Mouse (Mus musculus) erythroid progenitor cell, adult 5-6 weeks (primary cell): ENCODE data around the gene Prr5l. TPM values are rescaled to one million over a fixed set of nuclear protein-coding genes. Genes with fewer than 3 reads are reported as not detected.
"Not testable (repeated sequence)": the region's sequence is repeated elsewhere in the genome, so short reads cannot be mapped to it uniquely, and the experiment has no call there.

Experiments used
- ATAC-seq: replicated peaks from 2 replicates; pipeline ENCODE4 v1.8.0; 2016; ENCODE audit warnings: moderate number of reproducible peaks, mild to moderate bottlenecking, moderate TSS enrichment, inconsistent platforms; ENCODE audit not compliant: poor library complexity, low FRiP score, severe bottlenecking
- total RNA-seq, 2 experiments: library from RNA; stranded (forward) in 1 of 2; stranded (reverse) in 1 of 2; fragments of 150-400 nt in 1 of 2; fragments of 186-747, 209-891 nt in 1 of 2; gene quantifications; 2 replicates each; pipeline versions ENCODE4 v1.2.3 to v1.2.4; 2015 to 2017; ENCODE audit warnings: low replicate concordance in 2 of 2

Gene Prr5l
- total RNA-seq, 2 experiments from 2014 or later = not detected

DNA sequence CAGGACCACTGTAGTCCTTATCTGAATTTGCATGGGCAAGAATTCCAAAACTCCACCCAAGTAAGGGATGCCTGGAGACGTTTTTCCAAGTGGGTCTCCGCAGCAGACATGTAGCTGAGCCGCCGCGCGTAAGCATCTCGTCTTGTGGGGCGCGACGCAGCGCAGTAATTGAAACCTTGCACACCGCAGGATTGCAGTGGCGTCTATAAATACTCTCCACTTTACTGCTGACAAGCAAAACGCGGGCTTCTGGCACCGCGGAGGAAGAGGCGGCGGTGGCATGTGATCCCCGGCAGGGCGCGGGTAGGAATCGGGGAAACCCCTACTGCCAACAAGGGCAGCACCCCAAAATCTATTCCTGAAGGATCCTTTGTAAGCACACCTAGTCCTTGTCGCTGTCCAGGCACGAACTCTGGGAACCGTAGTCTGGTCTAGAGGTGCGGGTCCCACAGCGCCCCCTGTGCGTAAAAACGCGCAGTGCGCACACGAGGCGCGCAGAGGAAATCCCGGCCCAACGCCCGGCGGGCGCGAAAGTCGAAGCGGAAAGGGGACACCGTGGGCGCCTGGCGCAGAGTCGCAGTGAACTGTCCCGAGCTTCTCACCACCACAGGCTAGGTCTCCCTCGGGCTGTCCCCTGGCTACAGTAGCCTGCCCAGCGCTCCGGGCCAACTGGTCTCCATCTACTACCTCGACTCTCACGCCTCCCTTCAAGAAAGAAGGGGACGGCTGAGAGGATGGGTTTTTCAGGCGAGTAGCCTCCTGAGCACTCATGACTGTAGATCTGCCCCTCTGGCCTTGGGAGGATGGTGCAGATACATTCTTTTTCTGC is 86.3 kb downstream of the Prr5l start:
- ATAC-seq = no peak

DNA sequence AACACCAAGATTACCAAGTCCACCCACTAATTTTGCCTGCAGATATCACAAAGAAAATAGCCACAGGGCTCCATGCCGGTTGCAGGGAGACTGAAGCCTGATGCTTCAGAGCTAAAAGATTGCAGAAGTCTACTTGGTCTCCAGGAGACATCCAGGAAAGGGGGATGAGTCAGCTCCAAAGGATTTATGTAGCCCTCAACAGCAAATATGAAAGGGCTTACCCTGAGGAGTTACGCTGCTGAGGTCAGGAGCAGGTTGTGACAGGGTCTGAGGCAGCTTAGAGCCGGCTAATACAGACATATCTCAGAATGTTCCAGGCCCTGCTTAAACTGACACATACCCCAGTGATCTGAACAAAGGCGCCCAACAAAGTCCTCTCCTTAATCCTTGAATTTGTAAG is 90.7 kb downstream of the Prr5l start:
- ATAC-seq = no peak

DNA sequence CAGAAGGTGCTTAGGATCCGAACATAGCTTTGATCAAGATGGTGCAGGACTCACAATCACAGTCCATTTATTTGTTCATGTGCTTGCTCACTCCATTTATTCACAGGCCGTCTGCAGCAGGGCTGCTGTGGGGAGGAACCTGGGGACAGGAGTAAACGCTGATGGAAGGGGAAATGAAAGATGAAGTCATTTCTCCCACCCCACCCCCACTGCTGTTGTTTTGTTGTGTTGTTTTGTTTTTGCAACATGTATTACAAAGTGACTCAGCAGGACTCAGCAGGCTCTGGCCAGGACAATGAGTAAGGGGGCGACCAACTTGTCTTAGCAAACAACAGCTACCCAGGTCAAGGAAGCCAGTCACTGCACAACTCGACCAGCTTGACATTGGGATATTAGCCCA is 99.6 kb downstream of the Prr5l start:
- no peak for ATAC-seq

DNA sequence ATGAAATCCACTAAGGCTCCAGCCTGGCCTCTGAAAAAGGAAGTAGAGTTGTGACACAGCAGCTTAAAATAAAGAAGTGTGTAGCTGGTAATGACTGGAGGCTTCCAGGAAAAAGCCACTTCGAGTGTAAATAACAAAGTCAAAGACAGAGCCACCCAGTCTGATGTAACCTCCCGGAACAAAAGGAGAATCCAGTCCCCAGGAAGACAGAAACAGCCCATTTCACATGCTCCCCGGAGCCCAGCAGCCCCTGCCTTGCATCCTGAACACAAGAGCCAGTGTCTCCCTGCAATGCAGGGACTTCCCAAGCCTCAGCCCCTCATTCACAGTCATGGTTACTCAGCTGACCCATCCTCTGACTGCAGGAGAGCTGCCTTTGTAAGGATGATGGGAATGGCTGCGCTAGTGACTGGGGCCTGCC is 101.5 kb downstream of the Prr5l start:
- no peak for ATAC-seq

DNA sequence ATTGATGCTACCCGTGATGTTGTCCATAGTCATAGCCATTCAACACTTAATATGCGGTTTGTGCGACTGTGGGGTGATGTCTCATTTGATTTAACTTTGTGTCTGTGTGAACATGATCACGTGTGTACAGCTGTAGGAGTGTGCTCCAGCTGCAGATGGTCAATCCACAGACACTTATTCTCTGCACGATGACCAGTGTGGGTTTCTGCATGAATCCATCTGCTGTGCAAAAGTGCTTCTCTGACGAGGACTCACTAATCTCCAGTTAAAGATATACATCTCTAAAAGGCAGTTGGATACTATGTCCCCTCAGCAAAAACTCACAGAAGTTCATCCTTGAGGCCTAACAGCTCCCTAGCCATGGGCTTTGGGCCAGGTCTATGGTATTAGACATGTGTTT is 104.7 kb downstream of the Prr5l start:
- ATAC-seq = no peak

DNA sequence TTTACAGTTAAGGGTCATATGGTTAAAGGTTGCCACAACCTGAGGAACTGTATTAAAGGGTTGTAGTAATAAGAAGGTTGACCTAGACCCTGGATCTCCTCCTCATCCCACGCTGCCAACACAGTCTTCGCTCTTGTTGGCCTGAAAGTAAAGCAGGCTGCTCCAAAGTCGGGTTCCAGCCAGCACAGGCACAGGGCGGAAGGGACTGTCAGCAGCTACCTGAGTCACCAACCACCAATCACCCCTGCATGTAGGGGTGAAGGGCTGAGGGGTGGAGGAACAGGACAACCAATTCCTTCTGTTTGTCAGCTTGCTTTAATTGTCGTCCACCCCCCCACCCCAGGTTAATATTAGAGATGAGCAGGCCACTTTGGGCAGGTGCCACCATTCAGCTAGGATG is 119.3 kb downstream of the Prr5l start:
- no peak for ATAC-seq

DNA sequence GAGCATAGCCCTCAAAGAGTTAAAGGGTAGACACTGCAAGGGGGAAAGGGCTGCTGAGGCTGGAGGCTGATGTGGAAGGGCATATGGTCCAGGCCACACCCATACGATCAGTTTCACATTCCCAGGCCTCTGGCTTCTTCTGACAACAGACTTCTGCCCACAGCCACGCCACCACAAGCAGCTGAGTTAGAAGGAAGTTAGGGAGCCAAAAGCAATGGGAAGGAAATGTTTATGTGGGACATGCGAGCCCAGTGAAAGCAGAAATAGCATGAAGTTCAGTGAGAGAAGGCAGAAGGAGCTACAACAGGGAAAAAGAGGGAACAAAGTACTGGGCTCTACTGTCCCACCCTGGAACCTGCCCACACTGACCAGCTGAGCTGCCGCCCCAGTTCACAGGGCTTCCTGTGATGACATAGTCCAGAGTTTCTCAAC is 119.9 kb downstream of the Prr5l start:
- no peak for ATAC-seq

DNA sequence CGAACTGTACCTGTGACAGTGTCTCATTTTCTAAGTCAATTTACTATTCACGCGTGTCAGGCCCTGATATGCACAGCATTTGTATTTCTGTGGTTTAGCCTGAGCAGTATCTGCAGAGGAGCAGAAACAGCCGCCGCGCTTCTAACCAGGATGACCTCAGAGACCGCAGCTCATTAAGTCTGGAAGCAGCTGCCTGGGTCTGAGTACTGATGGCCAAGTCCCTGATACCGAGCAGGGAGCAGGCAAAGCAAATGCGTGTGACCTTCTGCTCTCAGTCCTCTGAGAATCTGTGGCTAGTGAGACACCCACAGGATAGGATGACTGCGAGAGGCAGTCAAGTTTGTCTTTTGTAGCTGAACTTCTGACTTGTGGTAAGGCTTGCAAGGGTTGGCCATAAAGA is 120.4 kb downstream of the Prr5l start:
- ATAC-seq = no peak

DNA sequence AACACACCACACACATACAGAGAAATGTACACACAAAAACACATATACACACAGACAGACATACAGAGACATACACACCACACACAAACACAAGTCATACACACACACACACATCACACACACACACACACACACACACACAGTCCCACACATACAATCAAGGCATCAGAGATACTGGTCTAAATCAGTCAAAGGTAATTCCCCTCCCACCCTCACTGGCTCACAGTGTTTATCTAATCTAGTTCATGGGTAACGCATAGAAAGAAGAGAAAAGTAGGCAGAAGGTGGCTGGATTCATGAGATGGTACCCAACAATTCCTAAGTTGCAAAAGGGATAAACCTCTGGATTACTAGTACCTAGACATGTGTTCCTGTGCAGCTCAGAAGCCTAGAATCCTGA is 120.9 kb downstream of the Prr5l start:
- no peak for ATAC-seq

DNA sequence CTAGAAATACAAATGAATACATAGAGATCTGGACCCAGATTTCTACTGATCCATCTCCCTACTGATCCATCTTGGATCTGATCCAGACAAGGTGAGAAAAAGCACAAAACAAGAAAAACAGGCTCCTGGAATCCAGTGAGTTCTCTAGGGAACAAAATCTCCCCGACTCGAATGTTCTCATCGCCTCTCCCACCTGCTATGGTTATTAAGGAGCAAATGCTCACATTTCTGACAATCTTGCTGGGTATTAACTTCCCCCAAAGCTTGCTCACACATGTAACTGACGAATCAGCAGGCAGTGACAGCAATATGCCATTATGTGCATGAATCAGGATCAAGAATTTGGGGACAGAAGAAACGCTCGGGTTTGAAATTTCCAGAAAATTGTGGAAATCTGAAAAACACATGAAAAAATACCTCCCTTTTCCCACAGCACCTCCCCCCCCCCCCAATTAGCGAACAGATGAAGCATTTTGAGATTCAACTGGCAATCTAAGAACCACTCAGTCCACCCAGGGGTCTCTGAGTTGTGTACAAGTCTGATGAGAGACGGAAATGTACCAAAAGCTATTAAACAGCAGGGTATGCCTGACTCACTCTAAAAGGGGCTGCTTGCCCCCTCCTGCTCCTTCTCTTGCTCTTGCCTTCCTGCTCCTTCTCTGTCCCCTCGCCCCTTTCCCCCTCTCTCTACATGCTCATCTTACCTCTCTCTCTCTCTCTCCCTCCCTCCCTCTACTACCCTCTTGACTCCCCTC is 123.1 kb downstream of the Prr5l start:
- ATAC-seq = no peak

DNA sequence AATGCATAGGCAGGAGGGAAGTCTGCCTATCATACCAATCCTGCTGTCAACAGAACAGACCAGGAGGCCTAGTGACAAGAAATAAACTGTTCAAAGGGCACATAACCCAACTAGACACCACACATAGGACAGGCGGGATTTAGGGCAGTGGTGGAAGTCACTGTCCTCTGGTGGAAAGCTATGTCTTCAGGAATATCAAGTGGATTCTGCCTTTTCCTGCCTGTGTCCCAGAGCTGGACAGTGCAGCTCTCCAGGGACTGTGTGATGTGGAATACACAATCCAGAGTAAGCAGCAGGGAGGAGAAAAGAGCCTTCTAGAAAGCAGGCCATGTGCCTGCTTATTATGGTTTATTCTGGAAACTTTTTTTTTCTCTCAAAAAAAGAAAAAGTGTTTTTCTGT is 125.0 kb downstream of the Prr5l start:
- ATAC-seq = no peak

DNA sequence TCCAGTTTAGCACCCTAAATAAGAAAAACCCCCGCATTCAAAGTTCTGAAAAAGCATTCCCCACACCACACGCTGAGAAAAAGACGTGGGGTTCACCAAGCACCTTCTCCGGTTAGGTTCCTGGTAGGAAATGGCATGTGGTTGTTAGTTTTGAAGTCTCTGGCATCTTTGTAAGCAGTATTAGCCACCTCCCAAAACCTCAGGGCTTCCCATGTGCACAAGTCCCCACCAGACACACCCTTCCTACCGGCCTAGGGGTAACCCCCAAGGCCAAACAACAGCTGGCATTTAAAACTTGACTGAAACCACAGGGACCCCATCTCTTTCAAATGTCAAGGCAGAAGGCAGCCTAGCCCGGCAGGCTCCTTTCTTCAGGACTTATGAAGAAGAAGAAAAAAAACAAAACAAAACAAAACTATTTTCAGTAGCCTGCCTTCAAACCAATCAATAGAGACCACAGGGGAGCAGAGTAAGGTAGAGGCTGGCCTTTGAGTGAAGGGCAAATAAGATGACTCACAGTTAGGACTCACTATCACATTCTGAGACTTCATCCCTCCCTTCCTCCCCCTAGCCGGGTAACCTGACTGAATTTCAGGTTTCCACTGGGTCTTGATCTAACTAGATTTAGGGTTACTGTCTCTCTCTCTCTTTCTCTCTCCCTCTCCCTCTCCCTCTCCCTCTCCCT is 126.6 kb downstream of the Prr5l start:
- no peak for ATAC-seq

DNA sequence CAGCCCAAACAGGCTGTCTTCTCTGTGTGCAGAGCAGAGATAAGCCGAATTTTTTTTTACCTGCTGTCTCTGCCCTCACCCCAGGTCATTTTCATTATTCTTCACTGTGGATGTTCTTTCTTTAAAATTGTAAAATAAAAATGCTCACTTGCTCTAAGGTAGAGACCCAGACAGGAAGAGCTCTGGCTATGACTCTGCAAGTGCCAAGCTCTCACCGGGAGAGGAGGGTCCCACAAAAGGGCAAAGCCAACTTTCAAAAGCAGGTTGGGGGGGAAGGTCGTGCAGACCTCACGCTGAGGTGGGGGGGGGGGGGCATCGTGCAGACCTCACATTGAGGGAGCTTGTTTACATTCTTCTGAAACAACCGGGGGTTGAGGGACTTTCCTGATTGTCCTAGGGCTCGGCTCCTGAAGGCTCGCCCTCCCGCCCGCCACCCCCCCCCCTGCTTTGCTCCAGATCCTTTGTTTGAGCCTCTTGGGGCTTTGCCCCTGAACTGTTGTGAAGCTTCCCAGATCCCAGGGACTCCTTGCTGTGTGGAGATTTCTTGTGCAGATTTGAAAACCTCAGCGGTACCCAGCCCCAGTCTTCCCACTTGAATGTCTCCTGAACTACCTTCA is 127.8 kb downstream of the Prr5l start:
- no peak for ATAC-seq

DNA sequence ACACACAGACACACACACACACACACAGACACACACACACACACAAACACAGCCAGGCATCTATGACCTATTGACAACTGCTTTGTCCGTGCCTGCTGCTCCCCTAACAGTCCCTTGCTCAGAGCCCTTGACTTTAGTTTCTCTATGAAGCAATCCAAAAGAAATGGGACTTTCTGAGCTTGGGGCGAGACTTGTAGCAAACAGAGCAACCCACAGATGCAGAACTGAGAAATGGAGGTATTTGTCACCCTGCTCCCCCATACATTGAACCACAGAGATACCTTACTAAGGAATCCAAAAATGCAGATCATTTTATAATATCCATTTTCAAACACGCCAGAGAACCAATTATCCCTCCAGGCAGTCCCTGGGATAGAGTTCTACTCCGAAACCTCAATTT is 128.4 kb downstream of the Prr5l start:
- no peak for ATAC-seq

DNA sequence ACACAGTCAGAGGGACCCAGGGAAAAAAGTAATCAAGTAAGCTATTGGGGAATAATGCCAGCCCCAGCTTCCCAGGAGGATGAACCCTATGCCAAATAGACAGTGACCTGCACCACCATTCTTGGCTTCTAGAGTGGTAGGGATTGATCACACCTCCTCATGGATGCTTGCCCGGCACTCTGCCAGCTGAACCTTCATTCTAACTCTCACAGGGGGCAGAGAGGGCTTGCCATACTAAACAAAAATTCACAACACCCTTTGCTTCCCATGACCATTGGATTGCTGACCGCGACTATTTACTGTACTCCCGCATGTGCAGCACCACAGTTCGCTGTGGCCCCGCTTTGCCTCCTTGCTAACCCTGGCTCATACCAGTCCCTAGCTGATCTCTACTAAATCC is 129.8 kb downstream of the Prr5l start:
- ATAC-seq = no peak

DNA sequence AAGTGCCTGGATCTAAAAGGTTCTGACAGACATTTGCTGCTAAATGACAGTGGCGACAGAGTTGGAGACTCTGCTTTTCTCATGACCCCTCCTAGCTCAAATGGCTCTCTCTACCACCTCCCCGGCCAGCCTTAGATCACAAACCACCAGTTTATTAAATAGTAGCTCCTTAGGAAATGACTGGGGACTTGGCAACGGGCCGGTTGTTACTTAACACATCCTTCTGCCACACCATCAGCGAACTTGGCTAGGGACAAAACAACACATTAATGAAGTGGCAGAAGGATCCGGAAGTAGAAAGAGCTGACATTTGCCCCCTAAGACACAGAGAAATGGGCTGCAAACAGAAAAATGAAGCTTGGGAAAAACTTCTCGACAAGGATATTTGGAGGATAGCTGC is 130.4 kb downstream of the Prr5l start:
- no peak for ATAC-seq

DNA sequence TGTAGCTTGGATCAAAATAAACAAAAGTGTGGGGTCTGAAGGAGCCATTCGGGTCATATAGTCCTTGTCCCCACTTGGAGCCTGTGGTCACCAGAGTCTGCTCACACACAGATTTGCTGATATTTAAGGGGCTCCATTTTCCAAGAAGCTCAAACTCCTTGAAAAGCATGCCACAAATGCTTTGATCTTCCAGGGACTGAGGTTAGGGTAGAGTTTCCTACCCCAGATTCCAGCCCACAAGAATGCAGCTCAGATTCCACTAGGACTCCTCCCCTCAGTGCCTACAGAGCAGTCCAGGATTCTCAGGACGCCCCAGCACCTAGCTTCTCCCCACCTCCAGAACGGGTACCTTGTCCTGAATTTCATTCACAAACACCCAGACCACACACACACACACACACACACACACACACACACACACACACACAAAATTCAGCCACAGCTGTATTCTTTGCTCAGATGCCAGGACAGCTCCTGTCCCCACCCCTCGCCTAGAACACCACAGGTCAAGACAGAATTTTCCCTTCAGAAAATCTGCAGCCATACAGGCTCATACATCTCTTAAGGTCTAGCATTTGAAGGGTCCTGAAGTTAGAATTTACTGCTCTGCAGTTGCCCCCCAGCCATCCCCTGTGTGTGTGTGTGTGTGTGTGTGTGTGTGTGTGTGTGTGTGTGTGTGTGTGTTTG is 131.4 kb downstream of the Prr5l start:
- ATAC-seq = no peak

DNA sequence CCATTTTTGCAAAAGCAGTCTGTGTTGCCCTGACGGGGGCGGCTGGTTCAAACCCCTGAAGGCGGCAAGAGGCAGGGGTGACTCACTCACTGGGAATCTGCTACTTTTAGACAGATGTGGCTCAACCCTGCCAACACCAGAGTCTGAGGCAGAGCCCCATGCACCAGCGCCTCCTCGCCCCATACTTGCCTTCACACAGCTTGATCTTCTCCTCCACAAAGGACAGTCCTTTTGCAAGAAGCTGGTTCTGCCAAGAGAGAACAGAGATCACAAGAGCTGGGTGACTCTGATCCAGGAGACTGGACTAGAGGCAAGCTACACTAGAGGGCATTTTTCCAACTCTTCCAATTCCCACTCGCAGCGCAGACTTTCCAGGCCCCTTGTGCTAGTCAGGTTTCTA is 136.3 kb downstream of the Prr5l start:
- ATAC-seq = no peak

DNA sequence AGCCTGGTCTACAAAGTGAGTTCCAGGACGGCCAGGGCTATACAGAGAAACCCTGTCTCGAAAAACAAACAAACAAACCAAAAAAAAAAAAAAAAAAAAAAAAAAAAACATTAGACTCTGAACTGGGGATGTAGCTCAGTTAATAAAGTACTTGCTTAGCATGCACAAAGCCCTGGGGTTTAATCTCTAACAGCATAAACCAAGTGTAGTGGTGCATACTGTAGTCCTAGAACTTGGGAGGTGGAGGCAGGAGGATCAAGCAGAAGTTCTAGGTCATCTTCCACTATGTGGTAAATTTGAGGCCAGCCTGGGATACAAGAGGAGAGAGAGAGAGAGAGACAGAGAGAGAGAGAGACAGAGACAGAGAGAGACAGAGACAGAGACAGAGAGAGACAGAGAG is 137.2 kb downstream of the Prr5l start:
- ATAC-seq = not testable (repeated sequence)
